Mouse (Mus musculus) testis, adult 2 months (tissue): Measurements from ENCODE around the gene Myoz1.

Experiments
- CTCF ChIP-seq: fragments of 200-500 bp; IDR thresholded peaks from 2 replicates; pipeline ENCODE4 v1.5.1; 2012; ENCODE audit warnings: low read depth, mild to moderate bottlenecking, inconsistent platforms, low read length, moderate library complexity; ENCODE audit not compliant: control insufficient read depth, insufficient read depth, insufficient replicate concordance
- POLR2A ChIP-seq: fragments of 200-500 bp; IDR thresholded peaks from 2 replicates; pipeline ENCODE4 v1.6.1; 2012; ENCODE audit warnings: low read depth, mild to moderate bottlenecking, inconsistent platforms, low read length, moderate library complexity; ENCODE audit not compliant: control insufficient read depth

DNA sequence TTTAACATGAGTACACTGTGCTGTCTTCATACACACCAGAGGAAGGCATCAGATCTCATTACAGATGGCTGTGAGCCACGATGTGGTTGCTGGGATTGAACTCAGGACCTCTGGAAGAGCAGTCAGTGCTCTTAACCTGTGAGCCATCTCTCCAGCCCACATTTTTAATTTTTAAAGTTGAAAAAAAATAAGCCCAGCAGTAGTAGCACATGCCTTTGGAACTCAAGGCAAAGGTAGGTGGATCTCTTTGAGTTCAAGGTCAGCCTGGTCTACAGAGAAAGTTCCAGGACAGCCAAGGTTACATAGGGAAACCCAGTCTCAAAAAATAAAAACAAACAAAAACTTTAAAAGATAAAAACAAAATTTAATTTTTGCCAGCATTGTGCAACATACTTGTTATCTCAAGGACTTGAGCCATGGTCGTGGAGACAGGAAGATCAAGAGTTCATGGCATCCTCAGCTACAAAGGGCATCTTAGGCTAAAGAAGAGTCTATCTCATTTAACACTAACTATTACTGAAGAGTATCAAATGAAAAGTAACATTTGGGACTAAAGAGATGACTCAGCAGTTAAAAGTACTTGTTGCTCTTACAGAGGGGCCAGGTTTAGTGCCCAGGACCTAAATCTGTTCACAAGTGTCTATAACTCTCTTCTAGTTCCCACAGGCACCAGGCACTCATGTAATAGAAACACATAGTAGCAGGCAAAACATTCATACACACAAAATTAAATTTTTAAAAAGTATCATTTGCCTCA, 18.3 kb downstream of the Myoz1 start:
- no peak for TF ChIP-seq CTCF
- no peak for TF ChIP-seq POLR2A
